Mouse (Mus musculus) midbrain, embryonic 10.5 days (tissue): ENCODE measurements around the gene Ccdc190. TPM values are rescaled to one million over a fixed set of nuclear protein-coding genes. Genes with fewer than 3 reads are reported as not detected.

Experiments used
- DNase-seq: peaks from one replicate; pipeline ENCODE4 v3.0.0-alpha.2; 2017; ENCODE audit warnings: low spot score
- H3K27ac ChIP-seq: fragments of 300-500 bp; sonication (generic); replicated peaks from 2 replicates; pipeline ENCODE4 v1.5.1; 2016; ENCODE audit warnings: mild to moderate bottlenecking
- H3K27me3 ChIP-seq: fragments of 300-500 bp; sonication (generic); 2 replicates; pipeline ENCODE4 v1.6.1; 2016; ENCODE audit warnings: low read depth, mild to moderate bottlenecking; ENCODE audit not compliant: poor library complexity, severe bottlenecking
- H3K36me3 ChIP-seq: fragments of 300-500 bp; sonication (generic); 2 replicates; pipeline ENCODE4 v1.6.1; 2016; ENCODE audit warnings: mild to moderate bottlenecking, moderate library complexity
- H3K4me1 ChIP-seq: fragments of 300-500 bp; sonication (generic); 2 replicates; pipeline ENCODE4 v1.6.1; 2016
- H3K4me3 ChIP-seq: fragments of 300-500 bp; sonication (generic); 2 replicates; pipeline ENCODE4 v1.5.1; 2016; ENCODE audit warnings: mild to moderate bottlenecking, moderate library complexity
- H3K9me3 ChIP-seq: fragments of 300-500 bp; sonication (generic); replicated peaks from 2 replicates; pipeline ENCODE4 v1.6.1; 2016; ENCODE audit warnings: mild to moderate bottlenecking
- WGBS: fragments of 180-500 bp; shearing (Covaris S2); methylation state at CpG from one replicate; pipeline ENCODE4 v1.1.7; 2016; 5-methylcytosine and 5-hydroxymethylcytosine counted together
- polyA plus RNA-seq: library from polyadenylated mRNA; unstranded; fragments of >200 nt; fragmentation: Nextera tagmentation; extraction: Ambion mirVana; gene quantifications from 2 replicates; pipeline ENCODE4 v1.2.1, GENCODE M21; 2016

Gene Ccdc190
- polyA plus RNA-seq, 1 experiment from 2014 or later, result 0.41 TPM

DNA sequence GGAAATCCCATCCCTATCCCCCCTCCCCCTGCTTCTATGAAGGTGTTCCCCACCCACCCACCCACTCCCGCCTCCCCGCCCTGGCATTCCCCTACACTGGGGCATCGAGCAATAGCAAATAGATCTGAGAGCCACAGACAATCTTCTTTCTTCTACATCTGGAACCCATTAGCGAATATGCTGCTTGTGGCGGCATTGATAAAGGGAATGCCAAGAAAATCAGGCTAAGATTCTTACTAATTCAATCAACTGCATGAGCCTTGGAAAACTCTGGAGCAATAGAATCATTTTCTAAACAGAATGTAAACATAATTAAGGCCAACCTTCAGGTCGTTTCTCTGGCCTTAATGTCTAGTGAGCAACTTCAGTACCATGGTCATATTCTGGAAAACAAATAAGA, 16.9 kb upstream of the Ccdc190 start:
- 85% methylated on average over 6 of the region's 6 CpGs for WGBS
- H3K27ac ChIP-seq, result no peak overlapping the region

DNA sequence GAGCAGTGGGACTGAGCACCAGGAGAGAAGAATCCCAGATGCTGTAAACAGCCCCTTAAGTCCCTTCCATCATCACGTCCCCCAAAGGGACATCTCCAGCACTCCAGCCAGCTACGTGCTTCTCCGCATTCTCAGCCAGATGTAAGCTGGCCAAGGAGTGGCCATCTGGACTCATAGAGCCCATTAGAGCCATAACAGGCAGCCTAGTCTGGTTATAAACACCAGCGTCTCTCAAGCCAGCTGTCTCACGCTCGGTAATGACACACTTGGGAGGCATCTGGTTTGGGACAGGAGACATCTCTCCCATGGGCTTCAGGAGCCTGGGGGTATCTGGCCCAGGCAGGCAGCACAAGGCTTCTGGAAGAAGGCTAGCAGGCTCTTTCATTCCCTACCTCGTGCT, 11.8 kb upstream of the Ccdc190 start:
- 81% methylated on average over 7 of the region's 7 CpGs for WGBS
- H3K4me1 ChIP-seq, result no peaks in the 10 kb centered on the region
- DNase-seq, result no peak
- H3K36me3 ChIP-seq, result no peaks in the 10 kb centered on the region
- no peak overlapping the region for H3K4me3 ChIP-seq
- H3K27ac ChIP-seq, result no peak overlapping the region
- H3K9me3 ChIP-seq, result no peaks in the 10 kb centered on the region
- H3K27me3 ChIP-seq, result peaks cover 5% of the 10 kb centered on the region

More for the DNA sequence above, 16.9 kb upstream of the Ccdc190 start:
- no peak for DNase-seq
- Histone ChIP-seq H3K36me3 (no peaks in the 10 kb centered on the region), H3K27me3 (no peaks in the 10 kb centered on the region), H3K4me3 (no peak overlapping the region), H3K4me1 (no peaks in the 10 kb centered on the region), H3K9me3 (no peaks in the 10 kb centered on the region)

DNA sequence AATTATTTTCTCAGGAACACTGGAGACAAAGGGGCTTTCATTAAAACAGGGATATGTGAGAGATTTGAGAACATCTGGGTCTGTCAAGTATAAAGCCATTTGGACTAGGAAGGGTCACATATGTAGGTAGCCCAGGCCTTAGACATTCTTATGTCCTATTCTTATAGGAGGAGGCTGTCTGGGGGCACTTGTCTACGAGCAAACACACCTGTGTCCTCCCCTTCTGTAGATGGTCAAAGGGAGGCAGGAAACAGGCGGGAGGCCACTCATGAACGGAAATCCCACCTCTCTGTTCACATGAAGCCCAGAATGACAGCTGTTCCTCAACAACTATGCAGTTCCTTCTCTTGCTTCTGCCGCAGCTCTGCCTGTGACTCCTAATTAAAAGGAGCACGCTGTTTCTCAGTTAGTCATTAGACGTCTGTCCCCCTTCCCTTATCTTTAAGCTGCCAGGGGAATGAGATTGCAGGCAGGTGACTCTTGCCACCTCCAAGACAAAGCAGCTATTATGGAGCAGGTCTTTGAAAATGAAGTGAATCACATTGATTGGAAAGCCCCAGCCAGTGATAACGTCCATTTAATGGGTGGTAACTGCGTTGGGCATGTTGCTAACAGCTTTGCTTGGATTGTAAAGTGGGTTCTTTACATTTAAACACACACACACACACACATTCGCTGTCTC, 11.2 kb upstream of the Ccdc190 start:
- no peak overlapping the region for H3K27ac ChIP-seq
- no peaks in the 10 kb centered on the region for H3K36me3 ChIP-seq
- DNase-seq, result no peak
- no peaks in the 10 kb centered on the region for H3K9me3 ChIP-seq
- WGBS, result 78% methylated on average over 9 of the region's 9 CpGs
- H3K27me3 ChIP-seq, result peaks cover 5% of the 10 kb centered on the region
- no peak overlapping the region for H3K4me3 ChIP-seq
- H3K4me1 ChIP-seq, result no peaks in the 10 kb centered on the region

- Histone ChIP-seq H3K4me3 (no peak overlapping the region), H3K9me3 (no peaks in the 10 kb centered on the region), H3K27ac (0 out of 2 replicates have a peak overlapping the region, but pooled peaks have one; percentile 19), H3K4me1 (no peaks in the 10 kb centered on the region), H3K27me3 (peaks cover 5% of the 10 kb centered on the region), H3K36me3 (no peaks in the 10 kb centered on the region)
- 24% methylated on average over 4 of the region's 4 CpGs for WGBS
- DNase-seq, result peak; percentile 62
Observed at GRCm38 (mm10) chr1:169917998-169918397, 10.4 kb upstream of the Ccdc190 start.

GRCm38 (mm10) chr1:169919211-169919610, 9.2 kb upstream of the Ccdc190 start:
- Histone ChIP-seq H3K27ac (no peak overlapping the region), H3K9me3 (no peaks in the 10 kb centered on the region)
- DNase-seq, result peak; percentile 80

DNA sequence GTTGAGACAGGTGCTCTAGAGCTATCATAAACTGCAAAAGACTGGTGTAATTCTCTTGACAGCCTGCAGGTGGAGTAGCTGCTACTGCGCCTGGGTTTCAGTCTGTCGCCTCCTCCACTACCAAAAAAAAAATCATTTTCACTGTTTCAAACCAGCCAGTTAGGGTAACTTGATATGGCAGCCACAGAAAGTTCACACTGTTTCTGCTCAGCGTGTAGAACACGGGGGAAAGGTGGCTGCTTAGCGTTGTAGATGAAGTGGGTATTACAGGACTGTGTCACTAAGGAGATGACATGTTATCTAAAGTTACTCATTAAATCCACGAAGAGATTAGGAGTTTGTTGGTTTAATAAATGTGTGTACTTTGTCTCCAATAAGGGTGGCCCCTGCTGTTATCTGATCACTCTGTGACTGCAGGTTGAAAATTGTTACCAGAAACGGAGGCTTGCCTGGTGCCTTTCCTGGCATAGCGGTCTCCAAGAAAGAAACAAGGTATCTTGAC, 6.7 kb upstream of the Ccdc190 start:
- peak; percentile 28 for DNase-seq
- H3K27me3 ChIP-seq, result peaks cover 5% of the 10 kb centered on the region
- H3K27ac ChIP-seq, result no peak overlapping the region
- no peak overlapping the region for H3K4me3 ChIP-seq
- no peaks in the 10 kb centered on the region for H3K36me3 ChIP-seq
- no peaks in the 10 kb centered on the region; the same call in 1 of the 2 replicates for H3K4me1 ChIP-seq
- H3K9me3 ChIP-seq, result no peaks in the 10 kb centered on the region
- 47% methylated on average over 8 of the region's 8 CpGs for WGBS

More at GRCm38 (mm10) chr1:169919211-169919610, 9.2 kb upstream of the Ccdc190 start:
- no peak overlapping the region for H3K4me3 ChIP-seq
- H3K36me3 ChIP-seq, result no peaks in the 10 kb centered on the region
- H3K4me1 ChIP-seq, result no peaks in the 10 kb centered on the region
- WGBS, result 8% methylated on average over 11 of the region's 11 CpGs
- peaks cover 5% of the 10 kb centered on the region for H3K27me3 ChIP-seq

GRCm38 (mm10) chr1:169924567-169924966, 3.9 kb upstream of the Ccdc190 start:
- H3K36me3 ChIP-seq, result no peaks in the 10 kb centered on the region
- H3K4me3 ChIP-seq, result no peak overlapping the region
- DNase-seq, result no peak
- H3K27ac ChIP-seq, result no peak overlapping the region
- peaks cover 7% of the 10 kb centered on the region for H3K27me3 ChIP-seq
- 91% methylated on average over 2 of the region's 2 CpGs for WGBS
- peaks cover 28% of the 10 kb centered on the region for H3K4me1 ChIP-seq
- no peaks in the 10 kb centered on the region for H3K9me3 ChIP-seq

GRCm38 (mm10) chr1:169927753-169928369, 587 bp upstream of the Ccdc190 start:
- Histone ChIP-seq H3K27me3 (0 out of 2 replicates have a peak, but pooled peaks cover 8% of the 10 kb centered on the region), H3K36me3 (no peaks in the 10 kb centered on the region), H3K4me3 (peak overlapping the region; percentile 40; the same call in 1 of the 2 replicates), H3K27ac (peak overlapping the region; percentile 79), H3K9me3 (no peaks in the 10 kb centered on the region), H3K4me1 (peaks cover 37% of the 10 kb centered on the region)
- WGBS, result 32% methylated on average over 8 of the region's 8 CpGs
- DNase-seq, result peak; percentile 27

GRCm38 (mm10) chr1:169931698-169932097, 3.2 kb downstream of the Ccdc190 start:
- no peak for DNase-seq
- Histone ChIP-seq H3K9me3 (no peaks in the 10 kb centered on the region), H3K4me1 (peaks cover 60% of the 10 kb centered on the region), H3K27me3 (0 out of 2 replicates have a peak, but pooled peaks cover 8% of the 10 kb centered on the region), H3K27ac (no peak overlapping the region), H3K4me3 (no peak overlapping the region), H3K36me3 (no peaks in the 10 kb centered on the region)
- 89% methylated on average over 7 of the region's 7 CpGs for WGBS

DNA sequence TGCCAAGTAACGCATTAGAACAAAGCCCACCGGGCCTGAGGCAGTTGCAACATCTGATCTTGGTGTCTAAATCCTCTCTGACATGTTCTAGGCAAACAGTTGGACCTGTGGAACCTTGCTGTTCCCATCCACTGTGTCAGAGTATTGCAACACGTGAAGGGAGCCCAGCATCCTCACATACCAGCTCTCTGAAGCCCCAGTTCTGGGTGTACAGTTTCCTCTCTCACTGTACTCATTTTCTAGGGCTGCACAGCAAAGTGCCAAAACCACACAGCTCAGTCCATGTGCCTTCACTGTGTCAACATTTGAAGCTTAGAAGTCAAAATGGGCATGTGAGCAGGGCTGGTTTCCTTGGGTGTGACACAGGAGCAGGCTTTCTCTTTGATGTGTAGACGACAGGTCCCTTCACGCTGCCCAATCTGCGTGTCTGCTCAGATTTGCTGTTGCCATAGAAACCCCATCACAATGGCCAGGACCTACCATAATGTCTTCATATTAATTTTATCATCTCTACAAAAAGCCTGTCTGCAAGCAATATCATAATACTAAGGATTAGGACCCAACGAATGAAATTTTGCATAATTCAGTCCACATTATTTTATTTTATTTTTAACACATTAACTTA, 3.8 kb downstream of the Ccdc190 start:
- 74% methylated on average over 7 of the region's 7 CpGs for WGBS
- Histone ChIP-seq H3K27me3 (0 out of 2 replicates have a peak, but pooled peaks cover 8% of the 10 kb centered on the region), H3K36me3 (no peaks in the 10 kb centered on the region), H3K4me1 (peaks cover 55% of the 10 kb centered on the region), H3K9me3 (no peaks in the 10 kb centered on the region), H3K27ac (no peak overlapping the region), H3K4me3 (no peak overlapping the region)
- DNase-seq, result no peak

DNA sequence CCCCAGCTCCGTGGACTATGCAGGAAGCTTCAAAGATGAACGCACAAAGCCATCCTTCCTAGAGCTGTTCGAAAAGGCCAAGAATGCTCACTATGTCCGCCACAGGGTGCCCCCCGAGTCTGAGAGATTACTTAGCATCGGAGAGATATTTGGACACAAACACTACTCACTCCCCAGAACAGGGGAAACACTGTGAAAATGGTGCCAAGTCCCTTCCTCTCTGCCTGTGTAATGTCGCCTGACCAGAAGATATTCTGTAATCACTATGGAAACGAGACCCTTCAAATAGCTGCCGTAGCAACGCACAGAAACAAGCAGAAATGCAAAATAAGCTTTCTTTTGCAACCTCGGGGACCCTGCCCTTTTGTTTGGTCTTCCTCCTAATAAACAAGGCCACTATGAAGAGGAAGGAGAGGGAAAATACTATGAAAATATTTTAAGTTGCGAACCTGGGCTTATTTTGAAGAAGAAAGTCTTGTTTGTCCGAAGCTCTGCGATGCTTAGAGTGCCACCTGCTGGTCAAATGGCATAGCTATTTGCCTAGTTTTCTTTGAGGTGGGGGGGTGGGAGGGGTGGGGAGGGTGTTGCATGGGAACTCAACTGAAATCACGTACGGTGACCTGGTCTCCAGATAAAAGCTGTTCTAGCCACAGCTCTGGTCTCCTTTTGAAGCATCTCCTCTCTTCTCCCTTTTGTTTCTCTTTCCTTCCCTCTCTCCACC, 5.7 kb downstream of the Ccdc190 start:
- no peaks in the 10 kb centered on the region for H3K36me3 ChIP-seq
- WGBS, result 48% methylated on average over 16 of the region's 16 CpGs
- peak overlapping the region; percentile 35 for H3K4me3 ChIP-seq
- peaks cover 36% of the 10 kb centered on the region for H3K4me1 ChIP-seq
- DNase-seq, result peak; percentile 48
- H3K27me3 ChIP-seq, result 0 out of 2 replicates have a peak, but pooled peaks cover 8% of the 10 kb centered on the region
- peak overlapping the region; percentile 78 for H3K27ac ChIP-seq
- H3K9me3 ChIP-seq, result no peaks in the 10 kb centered on the region

- Histone ChIP-seq H3K9me3 (no peaks in the 10 kb centered on the region), H3K27ac (no peak overlapping the region), H3K36me3 (no peaks in the 10 kb centered on the region), H3K4me3 (no peak overlapping the region), H3K27me3 (no peaks in the 10 kb centered on the region), H3K4me1 (peaks cover 14% of the 10 kb centered on the region)
- no peak for DNase-seq
- WGBS, result 2% methylated on average over 2 of the region's 2 CpGs
Observed at GRCm38 (mm10) chr1:169939345-169939744, 10.9 kb downstream of the Ccdc190 start.
